Mouse (Mus musculus): Measurements from ENCODE around the gene Fcrl6. TPM values are rescaled to one million over a fixed set of nuclear protein-coding genes. Genes with fewer than 3 reads are reported as not detected.

Fcrl6 gene
- total and polyA plus RNA-seq, 3 experiments, result not detected

- Histone ChIP-seq H3K4me1 (ENCODE audit: control insufficient read depth in 1 of 2, insufficient read depth in 2 of 2) (no peaks in the 10 kb centered on the region), H3K4me3 (replicated peaks in 1 of 3; ENCODE audit: low read depth in 2 of 3, low read length in 2 of 3, poor library complexity in 1 of 3) (no peak overlapping the region), H3K27ac (ENCODE audit: insufficient read depth, low read depth) (no peak overlapping the region), H3K9me3 (replicated peaks; ENCODE audit: low read length) (peaks cover 9% of the 10 kb centered on the region), H3K27me3 (replicated peaks) (no peaks in the 10 kb centered on the region), H3K4me2 (ENCODE audit: insufficient read depth, low read depth, poor library complexity, severe bottlenecking) (no peak overlapping the region), H3K36me3 (replicated peaks in 1 of 2; ENCODE audit: control insufficient read depth in 1 of 2, insufficient read depth in 1 of 2, low read length in 1 of 2) (no peaks in the 10 kb centered on the region), H3K9ac (ENCODE audit: insufficient read depth, low read depth) (no peak overlapping the region), H3K79me2 (replicated peaks; ENCODE audit: control insufficient read depth, extremely low read depth, insufficient read depth, poor library complexity, severe bottlenecking) (no peaks in the 10 kb centered on the region)
- dilution Hi-C loops (cut with MboI; ENCODE audit: extremely low pct_ligation_motif_present, extremely low pct_unique_long_range_greater_than_20kb, low sequenced_read_pairs) (no loop called here), in situ Hi-C loops (cut with MboI; ENCODE audit: low pct_ligation_motif_present, low pct_unique_long_range_greater_than_20kb, low sequenced_read_pairs) (loop anchor here (25.0 kb wide), 1 partner anchor 757 kb away; no protein-coding TSS in a partner anchor)
- no peak for DNase-seq (ENCODE audit: extremely low read depth)
- TF ChIP-seq IRF4 (IDR thresholded peaks at IDR 0.05; ENCODE audit: low read depth, low read length) (no peak), MAZ (IDR thresholded peaks at IDR 0.05; ENCODE audit: low read depth, low read length) (no peak), ZC3H11A (IDR thresholded peaks at IDR 0.05; ENCODE audit: low read depth, low read length) (no peak), ZKSCAN1 (IDR thresholded peaks at IDR 0.05; ENCODE audit: borderline replicate concordance, low read depth, low read length) (no peak), CHD1 (IDR thresholded peaks at IDR 0.05; ENCODE audit: low read depth, low read length) (no peak), JUND (conservative IDR thresholded peaks at IDR 0.05; ENCODE audit: low read depth, low read length) (no peak), USF1 (IDR thresholded peaks at IDR 0.05; ENCODE audit: low read depth, low read length) (no peak), POLR2A (IDR thresholded peaks at IDR 0.05; ENCODE audit: low read depth, low read length) (no peak), JUN (IDR thresholded peaks at IDR 0.05; ENCODE audit: insufficient read depth, low read depth, low read length) (no peak)
Observed at GRCm38 (mm10) chr1:172629831-172630230, 27.5 kb upstream of the Fcrl6 start.

- H3K36me3 ChIP-seq (replicated peaks in 1 of 2; ENCODE audit: control insufficient read depth in 1 of 2, insufficient read depth in 1 of 2, low read length in 1 of 2), result no peaks in the 10 kb centered on the region
- no peak overlapping the region for H3K27ac ChIP-seq (ENCODE audit: insufficient read depth, low read depth)
- H3K4me1 ChIP-seq (ENCODE audit: control insufficient read depth in 1 of 2, insufficient read depth in 2 of 2), result no peaks in the 10 kb centered on the region
- no peak overlapping the region for H3K9ac ChIP-seq (ENCODE audit: insufficient read depth, low read depth)
- no peak overlapping the region for H3K4me2 ChIP-seq (ENCODE audit: insufficient read depth, low read depth, poor library complexity, severe bottlenecking)
- H3K79me2 ChIP-seq (replicated peaks; ENCODE audit: control insufficient read depth, extremely low read depth, insufficient read depth, poor library complexity, severe bottlenecking), result no peaks in the 10 kb centered on the region
- H3K27me3 ChIP-seq (replicated peaks), result no peaks in the 10 kb centered on the region
- H3K4me3 ChIP-seq (replicated peaks in 1 of 3; ENCODE audit: low read depth in 2 of 3, low read length in 2 of 3, poor library complexity in 1 of 3), result no peak overlapping the region
- TF ChIP-seq HCFC1 (IDR thresholded peaks at IDR 0.05; ENCODE audit: low read depth, low read length) (no peak), JUN (IDR thresholded peaks at IDR 0.05; ENCODE audit: insufficient read depth, low read depth, low read length) (no peak), MAFK (IDR thresholded peaks at IDR 0.05; ENCODE audit: insufficient replicate concordance, low read length) (no peak), USF1 (IDR thresholded peaks at IDR 0.05; ENCODE audit: low read depth, low read length) (no peak), POLR2A (IDR thresholded peaks at IDR 0.05; ENCODE audit: low read depth, low read length) (no peak), GABPA (IDR thresholded peaks at IDR 0.05; ENCODE audit: insufficient replicate concordance, low read depth, low read length) (no peak), NELFE (IDR thresholded peaks at IDR 0.05; ENCODE audit: low read depth, low read length) (no peak), RAD21 (IDR thresholded peaks at IDR 0.05; ENCODE audit: low read depth, low read length) (no peak), TCF12 (IDR thresholded peaks at IDR 0.05; ENCODE audit: low read depth, low read length) (no peak)
- in situ Hi-C loops (cut with MboI; ENCODE audit: low pct_ligation_motif_present, low pct_unique_long_range_greater_than_20kb, low sequenced_read_pairs) (loop anchor here (25.0 kb wide), 1 partner anchor 761 kb away; no protein-coding TSS in a partner anchor), dilution Hi-C loops (cut with MboI; ENCODE audit: extremely low pct_ligation_motif_present, extremely low pct_unique_long_range_greater_than_20kb, low sequenced_read_pairs) (no loop called here)
- no peak for DNase-seq (ENCODE audit: extremely low read depth)
- peaks cover 9% of the 10 kb centered on the region for H3K9me3 ChIP-seq (replicated peaks; ENCODE audit: low read length)
Observed at GRCm38 (mm10) chr1:172626306-172626705, 24.0 kb upstream of the Fcrl6 start.
